Mouse (Mus musculus): ENCODE measurements around the gene Slc25a18. TPM values are rescaled to one million over a fixed set of nuclear protein-coding genes. Genes with fewer than 3 reads are reported as not detected.

Gene Slc25a18
- 10 to 100 TPM; 62.2 to 62.6 TPM for total RNA-seq (2021)
- long read RNA-seq, transcript Slc25a18-201 (10 exons, 1,911 nt), result major isoform, 29 of 36 reads
- long read RNA-seq, partial matches to known transcripts, result 2 of 36 reads
- long read RNA-seq, other reads (novel, unspliced or antisense), result 5 of 36 reads

GRCm38 (mm10) chr6:120773149-120773628, at the start of gene Slc25a18:
TSS of gene Slc25a18 (plus strand) at chr6:120773578.
- peak; percentile 32 to 68 for DNase-seq (ENCODE audit: low spot score in 2 of 2)

- no peak for DNase-seq (ENCODE audit: low spot score in 2 of 2)
Measured at GRCm38 (mm10) chr6:120725986-120726385, 47.4 kb upstream of the Slc25a18 start.

- DNase-seq (ENCODE audit: low spot score in 2 of 2), result no peak
Measured at GRCm38 (mm10) chr6:120736011-120736410, 37.4 kb upstream of the Slc25a18 start.

- DNase-seq (ENCODE audit: low spot score in 2 of 2), result peak in 1 of 2 experiments; percentile 74
Measured at GRCm38 (mm10) chr6:120736566-120736965, 36.8 kb upstream of the Slc25a18 start.

DNA sequence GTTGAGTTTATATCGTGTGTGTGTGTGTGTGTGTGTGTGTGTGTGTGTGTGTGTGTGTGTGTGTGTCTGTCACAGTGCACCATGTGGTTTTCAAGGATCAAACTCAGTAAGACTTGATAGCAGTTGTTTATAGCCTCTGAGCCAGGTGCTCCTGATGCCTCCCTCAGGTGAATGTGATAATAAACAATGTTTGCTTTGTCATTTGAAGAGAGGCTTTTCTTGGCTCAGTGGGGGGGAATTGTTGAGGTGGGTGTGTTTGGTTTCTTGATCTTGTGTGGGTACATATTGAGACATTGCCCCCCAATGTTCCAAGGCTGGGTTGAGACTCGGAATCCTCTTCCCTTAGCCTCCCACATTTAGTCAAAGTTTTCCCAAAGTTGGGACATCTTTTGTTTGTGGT, 30.2 kb upstream of the Slc25a18 start:
- no peak for DNase-seq (ENCODE audit: low spot score in 2 of 2)

- no peak for DNase-seq (ENCODE audit: low spot score in 2 of 2)
Measured at GRCm38 (mm10) chr6:120744266-120744665, 29.1 kb upstream of the Slc25a18 start.

GRCm38 (mm10) chr6:120746416-120746815, 27.0 kb upstream of the Slc25a18 start:
- no peak for DNase-seq (ENCODE audit: low spot score in 2 of 2)

- no peak for DNase-seq (ENCODE audit: low spot score in 2 of 2)
Measured at GRCm38 (mm10) chr6:120761151-120761550, 12.2 kb upstream of the Slc25a18 start.

- DNase-seq (ENCODE audit: low spot score in 2 of 2), result no peak
Measured at GRCm38 (mm10) chr6:120769972-120770371, 3.4 kb upstream of the Slc25a18 start.

DNA sequence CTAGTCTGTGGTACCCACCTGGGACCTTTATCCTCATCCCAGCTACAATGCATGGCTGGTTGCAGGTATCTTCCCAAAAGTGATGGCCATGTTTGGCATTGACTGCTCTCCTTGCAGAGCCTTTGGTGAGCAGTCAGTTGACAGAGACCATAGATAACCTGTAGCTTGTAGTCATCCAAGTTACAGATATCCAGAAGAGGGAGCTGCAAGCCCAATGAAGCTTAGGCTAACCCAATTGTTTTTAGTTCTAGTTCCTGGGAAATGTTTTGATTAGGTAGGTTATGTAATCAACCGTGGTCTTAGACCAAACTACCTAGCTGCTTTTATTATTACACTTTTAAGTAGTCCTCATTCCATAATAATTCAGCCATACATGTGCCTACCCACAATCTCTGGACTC, 2.0 kb upstream of the Slc25a18 start:
- DNase-seq (ENCODE audit: low spot score in 2 of 2), result no peak

DNA sequence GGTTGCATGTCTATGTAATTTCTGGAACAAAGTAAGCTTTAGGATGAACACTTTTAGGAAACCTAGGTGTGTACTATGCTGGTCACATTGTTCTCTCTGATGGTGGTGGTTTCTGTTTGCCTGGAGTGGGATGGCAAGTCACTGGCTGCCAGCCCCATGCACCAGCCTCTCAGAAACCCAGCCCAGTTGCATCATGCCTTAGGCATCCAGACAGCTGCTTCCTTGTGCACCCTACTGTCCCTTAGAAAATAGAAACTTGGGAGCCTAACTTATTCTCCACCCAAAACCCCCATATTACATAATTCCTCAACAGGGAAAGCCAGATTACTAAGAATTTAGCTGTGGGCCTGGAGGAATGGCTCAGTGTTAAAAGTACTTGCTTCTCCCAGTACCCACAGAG, 1.4 kb upstream of the Slc25a18 start:
- DNase-seq (ENCODE audit: low spot score in 2 of 2), result no peak

GRCm38 (mm10) chr6:120773763-120774162, 385 bp downstream of the Slc25a18 start:
- no peak for DNase-seq (ENCODE audit: low spot score in 2 of 2)

DNA sequence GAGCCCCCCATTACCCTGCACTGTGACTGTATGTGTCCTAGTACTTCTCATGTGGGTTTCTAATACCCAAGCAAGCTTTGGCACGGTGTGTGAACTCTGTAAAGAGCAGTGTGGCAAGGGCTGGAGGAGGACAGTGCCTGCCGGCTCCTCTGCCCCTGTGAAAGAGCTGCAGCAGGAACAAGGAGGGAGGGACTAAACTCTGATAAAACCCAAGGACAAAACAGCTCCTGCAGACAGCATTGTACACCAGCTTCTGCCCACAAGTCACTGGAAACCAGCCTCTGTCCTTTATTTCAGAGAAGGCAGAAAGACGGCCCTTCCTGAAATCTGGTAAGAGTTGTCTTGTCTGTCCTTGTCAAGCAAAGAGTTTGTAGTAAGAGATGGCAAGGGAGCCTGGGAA, 2.9 kb downstream of the Slc25a18 start:
- no peak for DNase-seq (ENCODE audit: low spot score in 2 of 2)

DNA sequence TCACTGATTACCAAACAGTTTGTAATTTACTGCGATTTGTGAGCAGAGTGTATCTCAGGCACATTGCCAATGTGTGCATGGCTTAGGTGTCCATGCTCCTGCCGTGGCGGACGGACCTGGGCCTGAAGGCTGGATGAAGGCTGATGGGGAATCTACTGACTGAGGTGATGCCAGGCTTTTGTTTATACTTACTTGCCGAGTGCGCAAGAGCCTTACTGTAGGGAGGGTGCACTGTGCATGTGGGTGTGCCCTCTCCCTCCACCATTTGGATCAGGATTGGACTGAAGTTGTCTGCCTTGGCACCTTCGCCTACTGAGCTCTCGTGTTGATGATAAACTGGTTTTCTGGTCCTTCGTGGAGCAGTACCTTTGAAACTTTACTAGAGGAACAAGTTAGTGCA, 4.2 kb downstream of the Slc25a18 start:
- no peak for DNase-seq (ENCODE audit: low spot score in 2 of 2)

DNA sequence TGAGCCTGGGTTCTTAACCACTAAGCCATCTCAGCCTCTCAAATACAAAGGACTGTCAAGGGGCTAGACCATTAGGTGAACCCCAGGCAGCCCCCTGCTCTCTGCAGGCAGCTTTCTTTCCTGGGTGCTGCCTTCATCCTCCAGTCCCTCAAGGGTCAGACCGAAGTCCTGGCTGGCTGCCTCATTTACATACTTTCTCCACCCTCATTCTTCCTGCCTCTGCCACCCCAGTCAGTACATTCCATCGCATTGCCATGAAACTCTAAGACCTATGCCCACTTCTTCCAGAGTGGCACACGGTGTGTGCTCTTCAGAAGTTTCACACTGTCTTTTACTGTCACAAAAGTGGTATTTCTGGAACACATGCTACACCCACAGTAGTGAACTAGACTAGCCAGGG, 4.8 kb downstream of the Slc25a18 start:
- no peak for DNase-seq (ENCODE audit: low spot score in 2 of 2)

DNA sequence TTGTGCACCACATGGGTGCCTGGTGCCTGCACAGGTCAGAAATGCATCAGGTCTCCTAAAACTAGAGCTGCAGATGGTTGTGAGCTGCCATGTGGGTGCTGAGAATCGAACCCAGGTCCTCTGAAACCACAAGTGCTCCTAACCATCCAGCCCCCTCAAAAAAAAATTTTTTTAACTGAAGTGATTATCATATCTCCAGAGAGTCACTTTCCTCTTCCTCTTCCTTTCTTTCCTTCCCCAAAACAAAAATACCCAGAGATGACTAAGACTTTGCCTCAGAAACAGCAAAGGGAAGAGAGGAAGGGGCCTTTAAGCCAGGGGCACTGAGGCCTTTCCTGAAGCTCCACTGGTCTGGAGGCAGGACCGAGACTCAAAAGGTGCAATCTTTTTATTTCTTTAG, 9.6 kb downstream of the Slc25a18 start:
- no peak for DNase-seq (ENCODE audit: low spot score in 2 of 2)

DNA sequence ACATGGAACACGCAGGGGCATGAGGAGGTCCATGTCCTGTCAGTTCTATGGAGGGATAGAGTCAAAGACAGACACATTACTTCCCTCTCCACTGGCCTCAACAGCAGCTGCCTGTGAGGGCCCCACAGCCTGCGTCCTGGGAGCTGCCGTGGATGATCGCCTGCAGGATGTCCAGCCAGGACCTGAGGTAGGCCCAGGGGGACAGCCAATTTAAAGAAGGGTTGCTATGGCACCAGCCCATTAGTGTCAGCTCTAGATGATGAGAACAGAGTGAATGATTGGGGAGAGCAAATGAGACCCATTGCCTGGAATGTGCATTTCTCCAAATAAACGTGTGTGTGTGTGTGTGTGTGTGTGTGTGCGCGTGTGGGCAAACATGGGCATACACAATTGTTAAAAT, 11.0 kb downstream of the Slc25a18 start:
- no peak for DNase-seq (ENCODE audit: low spot score in 2 of 2)

- DNase-seq (ENCODE audit: low spot score in 2 of 2), result no peak
Measured at GRCm38 (mm10) chr6:120788068-120788607, 14.8 kb downstream of the Slc25a18 start.

DNA sequence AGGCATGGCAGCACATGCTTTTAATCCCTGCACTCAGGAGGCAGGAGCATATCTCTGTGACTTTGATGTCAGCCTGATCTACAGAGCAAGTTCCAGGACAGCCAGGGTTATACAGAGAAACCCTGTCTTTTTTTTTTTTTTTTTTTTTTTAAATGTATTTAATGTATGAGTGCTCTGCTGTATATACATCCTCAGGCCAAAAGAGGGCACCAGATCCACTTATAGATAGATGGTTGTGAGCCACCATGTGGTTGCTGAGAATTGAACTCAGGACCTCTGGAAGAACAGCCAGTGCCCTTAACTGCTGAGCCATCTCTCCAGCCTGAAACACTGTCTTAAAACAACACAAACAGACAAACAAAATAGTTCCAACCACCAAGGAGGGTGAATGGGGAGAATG, 15.5 kb downstream of the Slc25a18 start:
- no peak for DNase-seq (ENCODE audit: low spot score in 2 of 2)

- no peak for DNase-seq (ENCODE audit: low spot score in 2 of 2)
Measured at GRCm38 (mm10) chr6:120790153-120790552, 16.8 kb downstream of the Slc25a18 start.

DNA sequence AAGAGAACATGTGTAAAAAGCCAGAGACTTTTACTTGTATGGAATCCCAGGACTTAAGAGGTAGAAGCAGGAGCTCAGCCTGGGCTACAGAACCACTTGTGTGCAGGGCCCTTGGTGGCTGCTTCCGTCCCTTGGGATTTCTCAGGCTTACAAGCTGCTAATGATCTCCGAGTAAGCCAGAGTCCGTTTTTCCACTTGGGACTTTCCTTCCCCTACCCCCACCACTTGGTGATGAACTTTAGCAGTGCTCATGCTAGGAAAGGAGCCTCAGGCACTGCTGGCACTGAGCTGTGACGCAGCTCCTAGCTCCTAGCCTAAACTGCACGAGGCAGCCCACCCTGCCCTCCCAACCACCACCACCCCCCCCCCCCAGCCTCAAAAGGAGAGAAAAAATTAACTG, 17.3 kb downstream of the Slc25a18 start:
- no peak for DNase-seq (ENCODE audit: low spot score in 2 of 2)

GRCm38 (mm10) chr6:120792947-120793346, 19.6 kb downstream of the Slc25a18 start:
- DNase-seq (ENCODE audit: low spot score in 2 of 2), result peak; percentile 40 to 81

DNA sequence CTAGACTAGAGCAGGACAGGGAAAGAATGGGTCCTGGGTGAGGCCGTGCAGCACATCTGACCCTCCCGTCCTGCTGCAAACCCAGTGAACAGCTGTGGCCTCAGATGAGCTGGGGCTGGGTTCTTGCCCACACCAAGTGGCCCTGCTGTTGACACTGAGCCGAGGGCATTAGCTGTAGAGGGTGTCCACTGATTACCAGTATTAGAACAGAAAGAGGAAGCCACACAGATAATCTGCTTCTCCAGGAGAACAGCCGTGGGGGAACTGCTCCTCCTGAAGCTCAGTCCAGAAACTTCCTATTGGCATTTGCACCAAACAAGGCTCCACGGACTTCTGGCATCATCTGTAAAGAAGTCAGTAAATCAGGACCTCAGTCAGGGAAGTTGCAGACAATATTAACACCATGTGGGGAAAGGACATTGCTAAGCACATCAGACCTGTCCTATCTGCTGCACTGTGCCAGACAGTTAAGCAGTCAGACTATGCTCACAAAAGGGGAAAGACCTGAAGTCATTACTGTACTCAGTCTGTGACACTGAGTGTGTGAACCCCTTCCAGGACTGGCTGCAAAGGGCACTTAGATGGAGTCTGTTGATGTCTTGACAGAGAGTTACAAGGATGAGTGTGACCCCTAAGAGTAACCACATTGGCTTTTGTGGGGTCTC, 22.2 kb downstream of the Slc25a18 start:
- DNase-seq (ENCODE audit: low spot score in 2 of 2), result no peak
